Mouse (Mus musculus) CD4-positive, CD25-positive, alpha-beta regulatory T cell, adult 4 months (primary cell): ENCODE data around the gene a. TPM values are rescaled to one million over a fixed set of nuclear protein-coding genes. Genes with fewer than 3 reads are reported as not detected.

ENCODE experiments used
- ATAC-seq: one replicate; pipeline ENCODE4 v1.8.0; 2017
- polyA plus RNA-seq, 2 experiments: library from polyadenylated mRNA; unstranded; fragments of 100-300 nt; shearing (Covaris generic); gene quantifications; one replicate each; pipeline ENCODE4 v1.2.1; 2017

Gene a
- not detected for polyA plus RNA-seq

DNA sequence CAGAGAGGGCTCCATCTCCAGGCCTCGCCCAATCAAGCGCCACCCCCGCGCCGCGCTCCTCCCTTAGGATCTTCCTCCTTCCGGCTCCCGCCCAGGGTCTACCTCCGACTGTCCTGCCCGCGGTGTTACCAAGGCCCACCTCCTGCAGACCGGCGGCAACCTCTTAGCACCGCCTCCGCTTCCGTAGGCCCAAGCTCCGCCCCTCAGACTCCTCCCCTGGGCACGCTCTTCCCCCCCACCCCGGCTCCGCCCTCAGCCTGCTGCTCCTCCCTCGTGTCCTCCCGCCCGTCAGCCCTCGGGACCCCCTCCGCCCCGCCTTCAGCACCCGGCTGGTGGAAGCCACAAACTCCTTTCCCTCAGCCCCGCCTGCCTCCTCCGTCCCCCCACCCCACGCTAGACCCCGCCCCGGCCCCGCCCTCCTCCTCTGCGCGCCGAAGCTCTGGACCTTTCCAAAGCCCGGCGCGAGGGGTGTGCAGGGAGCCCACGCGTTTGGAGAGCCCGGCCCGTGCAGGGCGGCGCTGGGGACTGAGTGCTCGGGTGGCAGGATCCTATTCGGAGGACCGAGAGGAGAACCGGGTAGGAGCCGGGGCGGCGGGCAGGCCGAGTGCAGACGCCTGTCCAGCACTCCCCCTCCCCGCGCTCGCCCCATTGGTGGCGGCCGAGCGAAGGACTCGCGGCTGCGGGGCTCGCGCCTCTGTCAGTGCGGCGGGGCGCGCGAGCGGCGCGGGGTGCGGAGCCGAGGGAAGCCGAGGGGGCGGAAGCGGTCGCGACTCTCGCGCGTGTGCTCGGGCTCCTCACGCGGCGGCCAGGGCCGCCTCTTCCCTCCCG lies at the start of gene a, which contains the start of gene Raly:
Gene a (plus strand): TSS at position 747 of the 828 bp plus-strand sequence.
Gene Raly (plus strand): TSS at position 441 of the 828 bp plus-strand sequence.
- peak; percentile 84 for ATAC-seq

DNA sequence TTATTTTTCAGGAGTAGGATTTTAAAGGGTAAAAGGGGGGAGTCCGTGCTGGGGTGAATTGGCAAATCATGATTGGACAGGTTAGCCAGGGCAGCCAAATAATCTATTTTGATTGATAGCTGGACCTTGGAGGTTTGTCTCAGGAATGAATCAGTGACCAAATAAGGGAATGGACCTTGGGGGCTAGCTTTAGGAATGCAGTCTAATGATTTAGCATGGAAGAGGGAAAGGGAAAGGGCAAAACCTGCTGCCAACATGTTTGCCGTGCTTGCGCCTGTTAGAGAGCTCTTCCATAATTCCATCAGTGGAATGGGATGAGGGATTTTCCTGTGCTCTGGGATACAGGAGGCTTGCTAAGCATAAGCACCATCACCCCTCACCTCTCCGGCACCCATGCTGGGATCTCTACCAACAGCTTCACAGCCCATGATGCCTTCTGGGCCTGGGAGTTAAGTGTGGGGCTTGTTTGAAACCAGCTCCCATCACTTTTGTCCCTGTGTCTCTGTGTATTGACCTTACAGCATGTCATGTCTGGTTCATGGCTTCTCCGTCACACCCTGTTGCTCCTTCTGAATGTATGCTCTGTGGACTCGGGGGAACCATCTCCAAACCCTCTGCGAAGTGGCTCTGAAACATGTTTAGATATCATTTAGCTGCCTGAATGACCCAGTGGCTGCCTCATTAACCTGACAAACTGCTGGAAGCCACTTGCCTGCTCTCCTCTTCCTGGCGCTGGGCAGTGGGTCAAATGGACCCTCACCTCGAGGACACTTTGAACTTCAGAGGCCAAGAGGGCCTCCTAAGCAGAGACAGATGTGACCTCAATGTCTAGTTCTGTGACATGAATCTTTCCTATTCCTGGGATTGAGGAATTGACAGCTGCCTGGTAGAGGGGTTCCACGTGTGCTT lies 48.0 kb upstream of the a start:
- no peak for ATAC-seq

DNA sequence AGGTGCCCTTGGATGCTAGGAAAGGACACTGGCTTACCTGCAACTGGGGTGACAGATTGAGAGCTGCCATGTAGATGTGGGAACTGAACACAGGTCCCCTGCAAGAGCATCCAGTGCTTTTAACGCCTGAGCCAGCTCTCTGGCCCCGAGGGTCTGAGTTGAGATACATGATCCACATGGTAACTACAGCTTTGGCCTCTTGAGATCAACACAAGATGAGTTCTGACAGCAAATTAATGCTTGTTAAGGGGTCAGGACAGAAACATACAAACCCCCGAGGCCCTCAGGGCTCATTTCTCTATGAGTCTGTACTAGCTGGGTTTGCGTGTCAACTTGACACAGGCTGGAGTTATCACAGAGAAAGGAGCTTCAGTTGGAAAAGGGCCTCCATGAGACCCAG lies 47.3 kb upstream of the a start:
- ATAC-seq, result no peak

DNA sequence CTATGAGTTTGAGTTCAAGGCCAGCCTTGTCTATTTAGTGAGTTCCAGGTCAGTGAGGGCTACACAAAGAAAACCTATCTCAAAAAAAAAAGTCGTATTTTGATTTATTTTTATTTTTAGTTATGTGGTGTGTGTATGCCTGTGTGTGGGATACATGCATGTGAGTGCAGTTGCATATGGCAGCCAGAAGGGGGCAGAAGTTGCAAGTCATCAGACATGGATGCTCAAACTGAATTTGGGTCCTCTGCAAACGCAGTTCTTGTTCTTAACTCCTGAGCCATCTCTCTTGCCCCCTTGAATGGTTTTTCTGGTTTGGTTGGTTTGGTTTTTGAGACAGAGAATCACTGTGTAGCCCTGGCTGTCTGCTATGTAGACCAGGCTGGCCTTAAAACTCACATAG lies 42.8 kb upstream of the a start:
- no peak for ATAC-seq

DNA sequence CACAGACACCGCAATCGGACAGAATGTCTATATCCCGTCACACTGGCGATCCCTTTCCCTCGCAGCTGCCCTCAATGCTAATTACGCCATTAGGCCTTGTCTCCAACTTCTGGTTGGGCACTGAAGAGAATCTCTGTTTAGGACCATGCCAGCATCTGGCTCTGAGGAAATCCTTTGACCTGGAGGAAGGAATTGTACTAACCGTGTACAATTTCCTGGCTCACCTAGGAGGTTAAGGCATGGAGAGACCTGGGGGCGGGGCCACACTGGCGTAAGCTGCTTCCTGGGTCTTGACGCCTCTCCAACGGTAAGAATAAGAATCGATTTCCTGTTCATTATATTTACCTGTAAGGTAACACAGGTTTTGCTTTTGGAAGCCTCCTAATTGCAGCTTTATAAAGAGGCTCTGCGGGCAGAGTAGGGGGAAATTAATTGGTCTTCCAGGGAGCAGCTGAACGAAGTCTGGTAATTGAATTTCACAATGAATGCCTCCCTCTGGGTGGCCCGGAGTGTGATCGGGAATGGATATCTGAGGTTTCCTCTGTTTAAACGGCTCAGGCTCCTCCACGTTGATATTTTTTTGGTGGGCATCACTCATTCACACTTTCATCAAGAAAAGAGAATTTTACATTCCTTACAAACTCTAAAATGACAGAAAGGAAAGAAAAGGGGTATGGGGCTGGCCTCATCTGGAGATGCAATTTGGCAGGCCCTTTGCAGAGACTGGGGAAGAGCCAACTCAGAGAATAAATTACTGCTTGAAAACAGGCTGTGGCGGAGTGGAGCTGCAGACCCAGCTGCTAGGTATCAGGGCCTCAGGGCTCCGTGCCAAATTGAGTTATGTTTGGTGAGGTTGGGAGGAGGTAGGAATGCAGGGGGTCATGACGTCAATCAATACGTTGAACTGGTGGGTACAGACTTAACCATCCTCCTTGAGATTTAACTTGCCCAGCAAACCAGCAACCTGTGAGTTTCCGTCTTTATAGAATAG lies 41.9 kb upstream of the a start:
- no peak for ATAC-seq

DNA sequence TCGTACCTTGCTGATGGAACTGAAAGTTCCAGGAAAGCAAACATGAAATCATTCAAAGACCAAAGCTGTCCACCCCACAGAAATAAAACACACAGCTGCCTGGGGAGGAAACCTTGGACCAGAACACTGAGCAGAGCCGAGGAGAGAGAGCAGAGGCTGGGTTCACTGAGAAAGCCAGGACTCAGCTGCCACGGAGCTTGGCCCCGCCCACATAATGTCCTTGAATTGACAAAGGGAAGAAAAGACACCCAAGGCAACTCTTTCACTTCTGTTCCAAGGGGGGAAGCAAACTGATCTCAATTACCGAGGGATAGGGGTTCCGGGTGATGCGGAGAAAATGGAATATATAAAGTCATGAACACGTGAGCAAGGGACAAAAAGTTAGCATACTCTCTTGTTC lies 39.3 kb upstream of the a start:
- no peak for ATAC-seq

DNA sequence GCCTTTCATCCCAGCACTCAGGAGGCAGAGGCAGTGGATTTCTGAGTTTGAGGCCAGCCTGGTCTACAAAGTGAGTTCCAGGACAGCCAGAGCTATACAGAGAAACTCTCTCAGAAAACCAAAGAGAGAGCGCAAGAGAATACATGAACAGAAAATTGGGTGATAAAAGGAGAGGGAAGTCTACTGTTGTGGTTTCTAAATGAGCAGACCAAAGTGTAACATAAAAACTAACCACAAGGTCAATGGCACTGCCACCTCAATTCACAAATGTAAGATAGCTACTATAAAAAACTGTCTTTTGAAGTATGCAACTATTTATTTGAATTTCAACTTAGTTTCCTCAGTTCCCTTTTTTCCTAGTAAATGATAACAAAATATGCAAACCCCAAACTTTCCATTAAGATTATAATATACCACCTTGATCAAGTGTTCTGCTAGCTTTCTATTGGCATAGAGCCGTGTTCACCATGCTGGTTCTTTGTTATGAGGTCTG lies 37.1 kb upstream of the a start:
- no peak for ATAC-seq

DNA sequence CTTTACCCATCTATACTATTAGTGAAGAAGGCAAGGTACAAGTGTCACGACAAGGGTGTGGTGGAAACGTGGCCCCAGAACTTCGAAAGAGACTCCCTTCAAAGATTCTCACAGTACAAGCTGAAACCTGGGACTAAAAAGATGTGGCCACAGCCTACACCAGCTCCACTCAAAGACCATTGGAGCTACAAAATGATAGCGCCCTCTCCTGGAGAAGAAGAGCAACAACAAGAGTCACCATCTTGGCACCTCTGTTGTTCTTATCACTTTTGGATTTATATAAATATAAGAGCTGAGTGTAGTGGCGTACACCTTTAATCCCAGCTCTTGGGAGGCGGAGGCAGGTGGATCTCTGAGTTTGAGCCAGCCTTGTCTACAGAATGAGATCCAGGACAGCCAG lies 35.4 kb upstream of the a start:
- ATAC-seq, result no peak

DNA sequence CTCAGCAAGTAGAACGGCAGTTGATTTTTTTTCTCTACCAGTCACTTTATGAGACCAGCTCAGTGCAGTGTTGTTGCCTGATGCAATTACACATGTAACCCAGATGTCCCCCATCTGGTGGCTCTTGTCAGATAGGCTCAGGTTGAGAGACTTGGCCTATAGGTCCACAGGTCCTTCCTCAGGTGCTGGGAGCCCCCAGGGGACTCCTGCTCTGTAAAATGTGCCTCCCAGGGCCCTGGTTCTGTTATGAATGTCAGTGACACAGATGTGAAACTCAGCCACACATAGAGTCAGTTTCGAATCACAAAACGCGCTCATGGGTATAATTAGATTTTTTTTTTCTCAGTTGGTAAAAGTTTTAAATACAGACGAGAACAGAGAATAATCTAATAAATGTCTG lies 33.5 kb upstream of the a start:
- no peak for ATAC-seq

DNA sequence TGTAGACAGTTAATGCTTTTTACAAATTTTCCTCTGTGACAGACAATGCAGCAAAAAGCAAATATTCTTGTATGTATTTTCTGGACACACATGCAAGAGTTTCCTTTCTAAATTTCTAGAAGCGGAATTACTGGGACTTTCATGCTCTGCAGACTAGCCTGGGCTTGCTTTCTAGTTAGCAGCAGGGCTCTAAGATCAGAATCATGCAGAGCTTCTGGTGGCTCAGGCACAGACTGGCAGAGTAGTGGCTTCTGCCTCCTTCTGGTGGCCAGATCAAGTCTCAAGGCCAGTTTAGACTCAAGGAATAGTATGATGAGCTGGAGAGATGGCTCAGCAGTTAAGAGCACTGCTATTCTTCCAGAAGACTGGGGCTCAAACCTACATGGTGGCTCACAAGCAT lies 32.7 kb upstream of the a start:
- no peak for ATAC-seq

DNA sequence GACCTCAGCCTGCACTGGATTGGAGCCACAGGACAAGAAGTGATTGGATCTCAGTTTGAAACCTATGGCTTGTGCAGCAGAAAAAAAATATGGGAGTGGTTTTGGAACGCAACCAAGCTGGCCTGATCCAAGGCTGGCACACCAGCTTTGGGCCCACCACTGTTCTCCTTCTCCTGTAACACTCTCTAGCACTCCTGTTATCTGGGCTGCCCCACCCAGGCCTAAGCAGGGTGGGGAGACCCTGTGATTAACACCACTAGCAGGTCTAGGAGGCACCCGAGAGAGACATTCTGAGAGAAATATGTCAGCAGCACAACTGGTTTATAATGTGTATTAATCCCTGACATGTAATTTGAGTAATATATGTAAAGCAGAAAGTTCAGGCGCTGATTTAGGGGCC lies 28.0 kb upstream of the a start:
- no peak for ATAC-seq

DNA sequence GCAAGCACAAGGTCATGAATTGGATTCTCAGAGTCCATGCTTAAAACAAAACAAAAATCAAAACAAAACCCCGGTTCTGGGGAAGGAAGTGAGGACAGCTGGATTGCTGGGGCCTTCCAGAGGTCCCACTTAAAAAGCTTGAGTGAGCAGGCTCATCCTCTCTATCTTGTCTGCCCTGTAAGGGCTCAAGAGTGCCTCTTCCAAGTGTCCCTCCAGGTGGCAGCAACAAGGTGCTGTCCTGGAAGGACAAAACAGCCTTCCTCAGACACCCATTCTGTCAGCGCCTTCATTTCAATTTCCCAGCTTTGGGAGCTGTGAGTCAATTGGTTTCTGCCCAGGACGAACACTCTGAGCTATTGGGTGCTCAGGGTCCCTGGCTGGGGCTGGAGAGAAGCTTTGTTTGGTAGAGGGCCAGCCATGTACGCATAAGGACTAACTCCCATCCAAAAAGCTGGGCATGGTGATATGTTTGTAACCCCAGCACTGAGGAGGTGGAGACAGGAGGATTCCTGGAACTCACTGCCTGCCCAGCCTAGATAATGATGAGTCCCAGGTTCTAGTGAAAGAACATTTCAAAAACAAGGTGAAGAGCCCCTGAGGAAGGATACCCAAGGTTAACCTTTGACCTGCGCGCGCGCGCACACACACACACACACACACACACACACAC lies 26.2 kb upstream of the a start:
- no peak for ATAC-seq

DNA sequence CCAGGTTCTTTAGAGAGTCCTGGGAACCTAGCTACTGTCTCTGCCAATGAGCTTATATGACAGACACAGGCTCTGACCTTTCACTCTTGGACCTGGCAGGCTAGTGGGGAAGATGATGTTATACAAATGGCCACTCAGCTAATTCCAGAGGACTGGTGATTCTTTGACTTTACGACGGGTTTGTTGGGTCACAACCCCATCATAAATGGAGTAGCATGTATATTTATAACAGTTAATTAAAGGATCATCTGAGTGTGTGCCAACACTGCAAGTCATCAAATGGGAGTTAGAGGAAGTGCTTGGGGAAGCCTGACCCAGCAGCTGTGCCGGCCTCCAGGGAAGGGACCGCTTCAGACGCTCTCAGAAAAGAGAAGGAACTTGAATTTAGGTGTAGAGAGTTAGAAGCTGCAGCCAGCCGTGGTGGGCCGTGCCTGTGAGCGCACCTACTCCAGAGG lies 25.6 kb upstream of the a start:
- no peak for ATAC-seq

DNA sequence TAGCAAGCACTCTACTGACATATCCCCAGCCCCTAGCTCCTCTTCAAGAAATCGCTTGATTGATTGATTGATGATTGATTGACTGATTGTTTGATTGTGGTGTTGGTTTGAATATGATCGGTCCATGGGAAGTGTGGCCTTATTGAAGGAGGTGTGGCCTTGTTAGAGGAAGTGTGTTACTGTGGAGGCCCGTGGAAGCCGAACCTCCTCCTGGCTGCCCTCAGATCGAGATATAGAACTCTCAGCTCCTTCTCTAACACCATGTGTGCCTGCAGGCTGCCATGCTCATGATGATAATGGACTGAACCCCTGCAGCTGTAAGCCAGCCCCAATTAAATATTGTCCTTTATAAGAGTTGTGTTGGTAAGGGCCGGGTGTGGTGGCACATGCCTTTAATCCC lies 24.2 kb upstream of the a start:
- ATAC-seq, result no peak

DNA sequence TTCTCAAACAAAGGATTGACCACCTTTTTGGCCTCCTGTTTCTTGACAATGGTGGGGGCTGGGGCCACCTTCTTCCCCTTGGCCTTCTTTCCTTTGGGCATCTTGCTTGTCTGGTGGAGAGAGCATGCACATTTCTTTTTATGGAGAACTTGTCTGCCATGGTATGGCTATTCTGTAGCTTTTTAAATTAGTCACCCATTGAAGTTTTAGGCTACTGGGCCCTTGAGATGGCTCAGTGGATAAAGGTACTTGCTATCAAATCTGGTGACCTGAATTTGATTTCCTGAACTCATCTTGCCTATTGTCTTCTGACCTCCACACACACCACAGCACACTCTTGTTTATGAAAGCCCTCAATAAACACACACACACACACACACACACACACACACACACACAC lies 21.3 kb upstream of the a start, which contains the start of gene Gm14214:
Gene Gm14214 (minus strand): TSS at position 101 of the 400 bp plus-strand sequence.
- ATAC-seq, result no peak

DNA sequence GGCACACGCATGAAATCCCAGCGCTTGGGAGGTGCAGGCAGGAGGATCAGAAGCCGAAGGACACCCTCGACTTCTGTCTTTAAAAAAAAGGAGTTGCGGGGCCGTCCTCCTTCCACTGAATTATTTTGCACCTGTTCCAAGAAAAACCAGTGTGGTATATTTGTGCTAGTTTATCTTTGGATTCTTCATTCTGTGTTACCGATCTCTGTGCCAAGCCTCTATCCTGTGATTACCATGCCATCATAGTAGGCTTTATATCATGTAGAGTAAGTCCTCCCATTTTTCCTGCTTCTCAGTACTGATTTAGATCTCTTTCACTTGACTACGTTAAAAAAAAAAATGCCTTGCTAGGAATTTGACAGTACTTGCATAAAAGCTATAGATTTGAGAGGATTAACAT lies 19.6 kb upstream of the a start:
- ATAC-seq, result no peak

DNA sequence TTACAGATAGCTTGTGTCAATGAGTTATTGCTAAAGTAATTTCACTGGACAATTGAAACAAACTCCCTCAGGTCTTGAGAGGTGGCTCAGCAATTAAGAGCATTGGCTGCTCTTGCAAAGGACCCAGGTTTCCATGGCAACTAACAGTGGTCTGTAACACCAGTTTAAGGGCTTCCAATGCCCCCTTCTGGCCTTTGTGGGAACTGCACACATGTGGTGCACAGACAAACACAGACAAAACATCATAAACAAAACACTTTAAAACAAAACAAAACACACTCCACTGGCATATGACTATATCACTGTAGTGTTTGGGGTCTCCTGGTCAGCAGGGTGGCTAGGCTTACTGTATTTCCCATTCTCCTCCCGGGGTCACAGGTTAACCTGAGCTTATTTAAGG lies 17.2 kb upstream of the a start:
- ATAC-seq, result no peak

DNA sequence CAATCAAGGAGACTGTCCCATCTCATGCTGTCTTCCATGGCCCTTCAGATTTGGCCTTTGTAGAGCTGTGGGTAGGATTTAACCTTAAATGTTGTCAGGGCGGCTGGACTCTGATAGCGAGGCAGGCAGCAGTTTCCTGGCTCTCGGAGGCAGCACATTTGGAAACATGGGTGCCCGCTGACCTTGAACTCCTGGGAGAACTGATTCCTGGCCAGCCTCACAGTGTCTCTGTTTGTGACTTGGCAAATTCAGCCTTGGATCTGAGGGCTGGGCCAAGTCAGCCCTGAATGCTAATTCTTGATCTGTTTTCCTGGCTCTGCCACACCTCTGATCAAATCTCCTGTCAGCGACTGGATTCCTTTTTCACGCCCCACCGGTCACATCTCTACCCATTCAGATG lies 14.7 kb upstream of the a start:
- no peak for ATAC-seq

DNA sequence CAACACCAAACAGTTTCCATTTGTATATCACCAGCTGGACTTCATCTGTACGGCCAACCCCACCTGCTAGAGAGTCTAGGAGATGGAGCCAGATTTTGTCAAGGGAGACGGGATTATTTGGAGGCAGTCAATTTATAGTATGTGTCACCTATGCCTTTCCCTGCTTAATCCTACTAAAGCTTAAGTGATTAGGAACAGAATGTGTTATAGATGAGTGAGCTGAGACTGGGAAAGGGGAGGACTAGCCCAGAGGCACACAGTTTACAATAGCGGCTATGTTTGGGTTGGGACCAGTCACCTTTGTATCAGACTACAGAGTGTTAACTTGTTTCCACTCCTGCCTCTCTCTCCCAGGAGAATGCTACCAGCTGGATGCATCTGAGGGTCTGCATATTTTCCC lies 11.6 kb upstream of the a start:
- no peak for ATAC-seq

DNA sequence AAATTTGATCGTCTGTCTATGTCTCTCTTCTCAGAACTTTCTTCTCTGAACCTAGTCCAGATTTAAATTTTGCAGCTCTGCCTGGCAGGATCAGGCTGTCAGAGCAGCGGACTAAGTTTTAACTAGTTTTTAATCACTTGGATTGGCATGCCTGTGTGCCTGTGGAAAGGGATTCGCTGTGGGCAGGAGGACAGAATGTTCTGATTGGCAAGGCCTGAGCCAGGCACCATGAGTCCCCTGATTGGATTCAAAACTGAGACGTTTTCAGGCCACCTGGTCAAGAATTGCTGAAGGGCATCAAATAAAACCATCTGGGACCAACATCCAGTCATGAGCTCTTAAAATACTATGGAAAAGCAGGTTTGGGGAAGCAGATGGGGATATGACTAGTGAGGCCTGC lies 8.8 kb upstream of the a start:
- no peak for ATAC-seq

DNA sequence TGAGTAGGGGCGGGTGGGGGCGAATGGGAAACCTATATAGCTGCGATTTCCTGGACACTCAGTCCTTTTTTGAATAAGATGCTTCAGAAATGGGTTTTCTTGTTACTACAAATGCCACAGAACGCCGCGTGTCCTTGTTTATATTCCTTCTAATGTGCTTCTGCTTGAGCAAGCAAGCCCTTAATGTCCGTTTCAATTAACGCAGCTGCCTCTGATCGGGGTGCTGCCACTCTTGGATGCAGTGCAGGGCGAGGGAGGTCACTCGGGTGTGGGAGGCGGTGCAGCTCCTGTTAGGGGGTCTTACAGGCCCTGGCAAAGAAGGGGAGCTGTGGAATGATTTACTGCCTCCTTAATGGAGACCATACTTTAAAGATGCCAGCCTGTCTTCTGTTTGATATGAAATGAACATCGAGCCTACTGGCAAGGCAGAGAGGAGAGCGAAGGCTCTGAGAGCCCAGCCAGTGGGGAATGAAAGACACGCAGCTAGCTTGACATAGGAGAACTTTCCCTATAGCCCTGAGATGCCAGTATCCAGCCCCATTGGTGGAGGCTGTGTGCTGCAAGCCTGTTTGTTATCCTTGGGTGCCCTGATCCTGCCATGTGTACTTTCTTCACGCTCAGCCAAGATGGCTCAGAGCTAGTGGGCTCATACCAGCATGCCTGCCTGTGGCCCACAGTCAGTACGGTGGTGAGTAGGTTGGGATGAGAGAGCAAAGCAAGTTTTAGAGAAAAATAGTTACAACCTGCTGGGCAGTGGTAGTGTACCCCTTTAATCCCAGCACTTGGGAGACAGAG lies 8.1 kb upstream of the a start:
- ATAC-seq, result no peak
